Mouse (Mus musculus) left cerebral cortex, adult 8-10 months (tissue): Measurements from ENCODE around the gene Wwox. TPM values are rescaled to one million over a fixed set of nuclear protein-coding genes. Genes with fewer than 3 reads are reported as not detected.

Source experiments
- DNase-seq, 2 experiments: peaks; one replicate each; pipeline ENCODE4 v3.0.0; 2022; ENCODE audit warnings: low spot score in 2 of 2
- total RNA-seq, 4 experiments: library from RNA; stranded (reverse); gene quantifications; 2 replicates each; pipeline ENCODE4 v1.2.4; 2022

The Wwox gene
- total RNA-seq, 4 experiments from 2014 or later = 18.8 to 21.0 (median 19.8) TPM

DNA sequence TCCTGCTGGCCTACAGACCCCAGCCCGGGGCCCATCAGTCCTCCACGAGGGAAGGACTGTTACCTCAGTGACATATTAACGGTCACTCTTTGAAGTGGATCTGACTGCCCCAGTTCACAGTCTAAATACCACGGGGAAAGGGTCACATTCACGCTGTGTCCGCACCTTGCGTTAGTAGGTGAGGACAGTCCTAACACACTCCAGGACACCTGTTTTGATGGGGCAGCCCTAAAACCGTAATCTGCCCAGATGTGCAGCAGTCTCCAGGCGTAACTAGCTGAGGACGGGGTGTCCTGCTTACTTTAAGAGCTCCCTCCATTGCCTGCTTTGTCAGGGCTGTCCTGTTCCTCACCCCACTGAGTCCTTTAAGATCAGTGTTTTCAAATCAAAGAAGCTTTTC is 160.1 kb downstream of the Wwox start:
- DNase-seq = no peak

DNA sequence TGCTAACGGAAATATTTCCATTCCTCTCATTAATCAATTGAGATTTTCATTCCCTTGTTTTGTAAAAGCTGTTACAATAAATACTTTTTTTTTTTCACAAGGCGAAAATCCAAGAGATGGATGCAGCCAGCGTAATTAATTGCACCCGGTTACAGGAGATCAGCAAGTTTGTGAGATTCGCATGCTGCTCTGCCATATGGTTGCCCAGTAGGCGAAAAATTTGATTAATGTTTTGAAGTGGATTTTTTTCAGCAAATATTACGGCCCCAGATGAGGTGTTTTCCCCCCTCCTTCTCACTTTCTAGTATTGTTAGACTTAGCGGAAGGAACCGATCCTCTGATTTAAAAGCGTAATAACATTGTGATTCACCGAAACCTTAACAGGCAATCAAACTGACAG is 160.7 kb downstream of the Wwox start:
- no peak for DNase-seq

- DNase-seq = no peak
These were observed 163.6 kb downstream of the Wwox start for GRCm38 (mm10) chr8:114603046-114603445.

GRCm38 (mm10) chr8:114603561-114603960 is 164.1 kb downstream of the Wwox start:
- DNase-seq = no peak

- DNase-seq = no peak
These were observed 164.9 kb downstream of the Wwox start for GRCm38 (mm10) chr8:114604315-114604714.

DNA sequence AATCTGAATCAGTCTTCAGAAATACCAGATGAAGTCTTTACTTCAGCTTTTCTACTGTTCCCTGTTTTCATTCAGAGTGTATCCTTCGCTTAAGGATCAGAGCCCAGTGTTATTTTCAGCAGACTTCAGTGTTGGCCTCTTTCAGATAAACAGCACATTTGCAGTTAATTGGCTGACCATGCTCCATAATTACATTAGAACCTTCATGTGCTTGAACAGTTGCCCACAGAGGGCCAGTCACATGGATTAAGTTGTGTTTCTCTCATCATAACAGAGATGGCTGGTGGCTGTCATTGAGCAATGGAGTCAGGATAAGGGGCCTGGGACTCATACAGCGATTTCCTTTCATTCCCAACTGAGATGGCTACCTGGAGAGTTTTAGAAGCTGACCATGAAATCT is 166.2 kb downstream of the Wwox start:
- no peak for DNase-seq

- no peak for DNase-seq
These were observed 169.9 kb downstream of the Wwox start for GRCm38 (mm10) chr8:114609330-114609729.

DNA sequence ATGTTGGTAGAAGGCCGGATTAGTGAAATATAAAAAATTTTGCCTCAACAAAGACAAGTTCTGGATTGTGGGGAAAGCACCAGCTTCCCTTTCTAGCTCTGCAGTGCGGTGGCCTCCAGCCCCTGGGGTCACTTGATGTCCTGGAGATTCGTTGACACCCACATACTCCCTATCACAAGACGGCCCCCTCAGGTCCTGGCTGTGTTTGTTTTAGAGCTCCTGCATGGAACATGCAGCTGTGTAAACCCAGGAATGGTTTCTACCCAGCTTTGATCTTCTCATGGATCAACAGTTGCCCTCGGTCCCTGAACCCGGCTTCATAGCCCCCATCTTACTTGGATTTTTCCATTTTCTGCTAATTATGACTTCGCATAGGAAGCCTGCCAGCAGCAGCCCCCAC is 171.6 kb downstream of the Wwox start:
- DNase-seq = no peak

DNA sequence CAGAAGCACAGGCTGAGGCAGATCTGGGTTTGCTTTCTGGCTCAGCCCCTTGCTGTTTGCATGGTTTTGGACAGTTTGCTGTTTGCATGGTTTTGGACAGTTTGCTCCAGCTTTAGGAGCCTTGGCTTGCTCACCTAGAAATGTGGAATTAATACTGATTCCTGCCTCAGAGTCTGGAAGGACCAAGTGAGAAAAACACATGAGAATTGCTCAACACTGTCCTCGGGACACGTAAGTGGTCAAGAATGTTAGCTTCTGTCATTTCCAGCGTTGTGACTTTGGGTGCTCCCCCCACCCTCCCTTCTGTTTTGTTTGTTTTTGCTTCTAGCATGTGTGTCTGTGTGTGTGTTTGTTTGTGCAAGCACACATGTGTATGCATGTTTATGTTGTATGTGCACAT is 172.6 kb downstream of the Wwox start:
- DNase-seq = no peak

DNA sequence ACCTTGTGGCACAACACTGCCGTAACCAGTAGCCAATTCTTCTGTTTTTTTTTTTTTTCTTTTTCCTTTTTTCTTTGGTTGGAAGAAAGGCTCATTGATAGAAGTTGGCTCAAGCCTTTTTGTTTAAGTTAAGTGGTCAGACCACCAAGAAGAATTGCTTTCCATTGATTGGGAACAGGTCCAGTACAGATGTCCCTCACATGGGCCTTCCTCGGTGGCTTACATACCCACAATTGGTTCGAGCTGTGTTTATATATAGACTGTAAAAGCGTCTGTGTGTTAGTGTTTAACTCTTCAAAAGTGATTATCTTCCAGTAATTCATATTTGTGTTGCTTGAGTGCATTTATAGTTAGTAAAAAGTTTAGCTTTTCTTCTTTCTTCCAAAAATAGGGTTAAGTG is 176.0 kb downstream of the Wwox start:
- no peak for DNase-seq

- DNase-seq = no peak
These were observed 176.5 kb downstream of the Wwox start for GRCm38 (mm10) chr8:114615908-114616307.

DNA sequence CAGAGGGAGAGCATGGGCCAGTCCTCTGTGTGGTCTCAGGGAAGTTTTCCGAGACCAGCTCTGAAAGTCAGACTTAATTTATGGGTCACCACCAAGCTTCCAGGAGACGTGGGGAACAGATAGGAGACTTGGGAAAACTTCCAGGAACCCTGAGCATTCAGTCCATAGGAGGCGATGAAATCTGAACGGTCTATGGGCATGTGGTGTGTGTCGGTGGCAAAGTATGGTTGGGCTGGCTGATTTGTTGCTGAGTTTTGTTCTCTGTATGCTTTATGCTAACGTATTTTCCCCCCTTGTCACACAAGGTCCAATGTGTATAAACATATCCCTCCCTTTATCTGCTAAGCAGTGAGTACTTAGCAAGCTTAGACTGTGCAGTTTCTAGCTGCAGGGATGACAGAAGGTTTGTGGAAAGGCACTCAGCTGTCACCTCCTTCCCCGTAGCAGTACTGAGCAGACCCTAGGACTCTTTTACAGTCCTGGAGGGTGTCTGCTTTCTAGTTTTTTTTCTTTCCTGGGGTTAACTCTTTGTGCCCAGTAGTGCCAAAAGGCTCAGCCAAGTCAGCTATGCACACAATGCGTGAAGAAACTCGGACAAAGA is 179.6 kb downstream of the Wwox start:
- no peak for DNase-seq

DNA sequence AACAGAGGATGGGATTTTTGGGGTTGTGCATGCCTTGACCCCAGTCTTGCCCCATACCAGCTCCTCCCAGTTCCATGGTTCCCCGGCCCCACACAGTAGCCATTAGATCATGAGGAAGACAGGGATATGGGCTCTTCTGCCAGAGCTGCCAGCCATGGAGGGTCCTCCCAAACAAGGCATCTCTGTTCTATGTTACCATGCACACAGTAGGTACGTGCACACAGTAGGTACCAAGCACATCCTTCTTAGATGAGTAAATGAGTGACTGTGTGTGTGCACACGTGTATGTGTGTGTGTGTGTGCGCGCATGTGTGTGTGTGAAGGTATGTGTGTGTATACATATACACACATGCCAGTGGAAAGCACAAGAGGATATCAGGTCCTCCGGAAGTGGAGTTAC is 185.9 kb downstream of the Wwox start:
- no peak for DNase-seq

- no peak for DNase-seq
These were observed 187.4 kb downstream of the Wwox start for GRCm38 (mm10) chr8:114626897-114627296.

DNA sequence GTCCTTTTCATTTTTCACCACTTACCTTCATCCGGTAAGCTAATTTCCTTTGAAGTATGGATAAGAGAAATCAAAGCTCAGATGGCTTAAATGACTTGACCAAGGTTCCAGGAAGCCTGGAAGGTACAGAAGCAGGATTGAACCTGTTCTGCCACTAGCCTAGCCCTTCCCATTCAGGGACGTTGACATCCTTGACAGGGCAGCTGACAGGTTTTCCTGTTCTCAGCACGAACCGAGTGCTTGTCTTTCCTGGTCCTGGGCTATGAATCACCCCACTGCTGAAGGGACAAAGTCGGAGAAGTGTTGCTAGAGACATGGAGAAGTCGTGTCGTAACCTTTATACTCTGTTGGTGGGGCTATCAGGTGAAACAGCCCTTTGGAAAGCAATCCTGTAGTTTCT is 190.3 kb downstream of the Wwox start:
- DNase-seq = no peak

GRCm38 (mm10) chr8:114631087-114631486 is 191.6 kb downstream of the Wwox start:
- no peak for DNase-seq

GRCm38 (mm10) chr8:114634151-114634550 is 194.7 kb downstream of the Wwox start:
- no peak for DNase-seq

GRCm38 (mm10) chr8:114634669-114635410 is 195.4 kb downstream of the Wwox start:
- no peak for DNase-seq

- DNase-seq = no peak
These were observed 196.9 kb downstream of the Wwox start for GRCm38 (mm10) chr8:114636376-114636775.

- no peak for DNase-seq
These were observed 202.4 kb downstream of the Wwox start for GRCm38 (mm10) chr8:114641809-114642208.

- no peak for DNase-seq
These were observed 211.3 kb downstream of the Wwox start for GRCm38 (mm10) chr8:114650789-114651188.

DNA sequence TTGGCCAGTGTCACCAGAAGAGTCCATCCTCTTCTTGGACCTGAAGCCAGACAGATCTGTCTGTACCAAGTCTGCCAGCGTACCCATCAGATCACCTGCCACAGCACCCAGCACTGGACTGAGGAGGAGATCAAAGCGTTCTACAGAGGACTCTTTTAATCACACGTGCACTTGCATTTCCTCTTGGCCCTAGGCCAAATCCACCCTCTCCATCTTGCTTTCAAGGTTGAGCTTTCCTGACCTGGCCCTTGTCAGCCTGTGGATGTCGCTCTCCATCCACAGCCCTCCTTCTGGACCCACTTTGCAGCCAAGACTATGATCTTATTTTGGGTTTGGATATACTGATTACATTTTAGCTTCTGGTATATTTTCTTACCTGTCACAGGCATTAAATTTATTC is 218.3 kb downstream of the Wwox start:
- DNase-seq = no peak

GRCm38 (mm10) chr8:114658475-114658874 is 219.0 kb downstream of the Wwox start:
- no peak for DNase-seq
